Mouse (Mus musculus): ENCODE measurements at regions not wholly inside any gene's neighbourhood (a gene's known extent, or its start where the extent isn't known, plus 50 kb on each side); places are given as distances from the start of the nearest gene placed in this dataset.
A peak's percentile ranks its signal among the peaks of the same experiment; 100 is the strongest.

- WGBS: 66% methylated on average over 1 of the region's 1 CpGs
Measured at GRCm38 (mm10) chr5:61495226-61495625, 313.4 kb upstream of the G6pd2 start.

GRCm38 (mm10) chr5:61507406-61507805 lies 301.2 kb upstream of the G6pd2 start:
- Histone ChIP-seq H3K4me3 (no peak overlapping the region), H3K27me3 (replicated peaks) (no peaks in the 10 kb centered on the region), H3K36me3 (replicated peaks) (no peaks in the 10 kb centered on the region), H3K4me2 (no peak overlapping the region), H3K27ac (no peak overlapping the region), H3K9ac (no peak overlapping the region), H3K4me1 (no peaks in the 10 kb centered on the region), H3K9me3 (no peaks in the 10 kb centered on the region)
- 85% methylated on average over 3 of the region's 3 CpGs for WGBS
- ATAC-seq (replicated peaks): no peak

More at GRCm38 (mm10) chr5:61495226-61495625, 313.4 kb upstream of the G6pd2 start:
- H3K27ac ChIP-seq: no peak overlapping the region
- H3K4me1 ChIP-seq: no peaks in the 10 kb centered on the region
- no peak overlapping the region for H3K9ac ChIP-seq
- H3K27me3 ChIP-seq (replicated peaks): no peaks in the 10 kb centered on the region
- no peaks in the 10 kb centered on the region for H3K9me3 ChIP-seq
- H3K4me3 ChIP-seq: no peak overlapping the region
- no peaks in the 10 kb centered on the region for H3K36me3 ChIP-seq (replicated peaks)
- H3K4me2 ChIP-seq: no peak overlapping the region
- ATAC-seq (replicated peaks): no peak

GRCm38 (mm10) chr5:61540502-61540901 lies 268.1 kb upstream of the G6pd2 start:
- Histone ChIP-seq H3K4me1 (no peaks in the 10 kb centered on the region), H3K27ac (no peak overlapping the region), H3K27me3 (replicated peaks) (no peaks in the 10 kb centered on the region), H3K4me3 (no peak overlapping the region), H3K9ac (no peak overlapping the region), H3K9me3 (no peaks in the 10 kb centered on the region), H3K36me3 (replicated peaks) (no peaks in the 10 kb centered on the region), H3K4me2 (no peak overlapping the region)
- no peak for ATAC-seq (replicated peaks)

GRCm38 (mm10) chr5:61546632-61547492 lies 261.8 kb upstream of the G6pd2 start:
- no peaks in the 10 kb centered on the region for H3K27me3 ChIP-seq (replicated peaks)
- no peaks in the 10 kb centered on the region for H3K9me3 ChIP-seq
- H3K27ac ChIP-seq: no peak overlapping the region
- H3K9ac ChIP-seq: no peak overlapping the region
- H3K4me3 ChIP-seq: no peak overlapping the region
- ATAC-seq (replicated peaks): peak; percentile 63; the same call in 1 of the 2 replicates
- WGBS: 65% methylated on average over 5 of the region's 5 CpGs
- no peaks in the 10 kb centered on the region; the same call in 1 of the 2 replicates for H3K4me1 ChIP-seq
- H3K36me3 ChIP-seq (replicated peaks): no peaks in the 10 kb centered on the region
- no peak overlapping the region for H3K4me2 ChIP-seq

- H3K9me3 ChIP-seq: no peaks in the 10 kb centered on the region
- H3K4me2 ChIP-seq: no peak overlapping the region
- no peak overlapping the region for H3K27ac ChIP-seq
- no peaks in the 10 kb centered on the region for H3K27me3 ChIP-seq (replicated peaks)
- H3K4me1 ChIP-seq: no peaks in the 10 kb centered on the region
- no peak for ATAC-seq (replicated peaks)
- H3K4me3 ChIP-seq: no peak overlapping the region
- WGBS: 49% methylated on average over 1 of the region's 1 CpGs
- H3K36me3 ChIP-seq (replicated peaks): no peaks in the 10 kb centered on the region
- no peak overlapping the region for H3K9ac ChIP-seq
Measured at GRCm38 (mm10) chr5:61553526-61553925, 255.1 kb upstream of the G6pd2 start.

Measured in midbrain, embryonic 15.5 days (tissue).